ENCODE assay signal across 13 mouse cellular contexts in genomic region chr13:84771956-84772355, GRCm38 (mm10).
"Had no signal": no experiment of that assay in that cellular context is flagged by ENCODE, and none has a peak within 500 bp of the region (broad histone marks: within the 10 kb centered on the region; RNA-seq: fewer than 3 reads in every experiment).

No protein-coding gene starts in this region.

- DNase-seq: lung, adult 18-20 months; lung, embryonic 14.5 days; lung, postnatal 10 days; lung, postnatal 4 days; midbrain, embryonic 14.5 days; retina, postnatal 1 day; right cerebral cortex, adult 18-20 months; right cerebral cortex, postnatal 25 days; right cerebral cortex, postnatal 4 days; spleen, adult 18-20 months; thymus, adult 18-20 months; thymus, postnatal 14 days; thymus, postnatal 36 days had no signal
